Mouse (Mus musculus) A20 (cell line): ENCODE data around the gene Lyl1.

Source experiments
- DNase-seq: peaks from one replicate; pipeline ENCODE4 v3.0.0-alpha.2; 2011; ENCODE audit warnings: low read depth, low spot score

Lyl1 gene

DNA sequence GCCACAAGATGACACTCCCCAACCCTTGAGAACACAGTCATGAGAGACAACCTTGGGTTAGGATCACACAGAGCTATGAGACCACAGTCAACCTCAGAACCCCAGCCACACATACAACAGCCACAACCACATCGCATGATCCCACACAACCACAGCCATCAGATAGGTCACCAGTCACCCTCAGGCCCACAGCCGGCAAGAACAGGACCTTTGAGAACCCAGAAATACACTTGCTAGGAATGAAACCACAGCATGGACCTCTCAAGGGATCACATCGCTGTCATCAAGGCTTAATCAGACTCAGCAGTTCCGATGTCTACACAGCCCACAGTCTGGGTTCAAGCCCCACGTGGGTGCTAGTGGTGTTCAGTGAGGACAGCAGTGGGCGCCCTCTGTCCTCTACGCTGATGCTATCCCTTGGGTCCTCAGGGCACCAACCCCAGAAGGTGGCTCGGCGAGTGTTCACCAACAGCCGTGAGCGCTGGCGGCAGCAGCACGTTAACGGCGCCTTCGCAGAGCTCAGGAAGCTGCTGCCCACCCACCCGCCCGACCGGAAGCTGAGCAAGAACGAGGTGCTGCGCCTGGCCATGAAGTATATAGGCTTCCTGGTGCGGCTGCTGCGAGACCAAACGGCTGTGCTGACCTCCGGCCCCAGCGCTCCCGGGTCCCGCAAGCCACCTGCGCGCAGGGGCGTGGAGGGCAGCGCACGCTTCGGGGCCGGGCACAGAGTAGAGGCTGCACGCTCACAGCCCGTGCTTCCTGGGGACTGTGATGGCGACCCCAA, 2.4 kb downstream of the Lyl1 start:
- peak; percentile 80 for DNase-seq

DNA sequence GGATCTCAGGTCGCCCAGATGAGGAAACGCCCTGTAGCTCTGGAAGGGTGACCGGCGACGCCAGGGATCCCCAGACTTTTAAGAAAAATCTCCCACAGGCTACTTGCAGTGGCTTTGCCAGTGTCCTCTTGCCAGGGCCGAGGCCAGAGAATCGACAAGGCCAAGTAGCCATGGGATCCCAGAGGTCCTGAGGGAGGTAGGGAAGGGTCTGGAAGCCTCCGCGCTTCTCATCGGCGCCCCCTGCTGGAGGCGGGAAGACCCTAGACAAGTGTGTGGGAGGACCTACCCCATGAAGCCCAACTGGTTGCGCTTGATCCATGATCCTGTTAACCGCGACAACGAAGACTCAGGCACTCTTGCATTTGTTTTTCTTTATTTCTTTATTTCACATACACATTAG, 3.1 kb downstream of the Lyl1 start:
- peak; percentile 92 for DNase-seq

DNA sequence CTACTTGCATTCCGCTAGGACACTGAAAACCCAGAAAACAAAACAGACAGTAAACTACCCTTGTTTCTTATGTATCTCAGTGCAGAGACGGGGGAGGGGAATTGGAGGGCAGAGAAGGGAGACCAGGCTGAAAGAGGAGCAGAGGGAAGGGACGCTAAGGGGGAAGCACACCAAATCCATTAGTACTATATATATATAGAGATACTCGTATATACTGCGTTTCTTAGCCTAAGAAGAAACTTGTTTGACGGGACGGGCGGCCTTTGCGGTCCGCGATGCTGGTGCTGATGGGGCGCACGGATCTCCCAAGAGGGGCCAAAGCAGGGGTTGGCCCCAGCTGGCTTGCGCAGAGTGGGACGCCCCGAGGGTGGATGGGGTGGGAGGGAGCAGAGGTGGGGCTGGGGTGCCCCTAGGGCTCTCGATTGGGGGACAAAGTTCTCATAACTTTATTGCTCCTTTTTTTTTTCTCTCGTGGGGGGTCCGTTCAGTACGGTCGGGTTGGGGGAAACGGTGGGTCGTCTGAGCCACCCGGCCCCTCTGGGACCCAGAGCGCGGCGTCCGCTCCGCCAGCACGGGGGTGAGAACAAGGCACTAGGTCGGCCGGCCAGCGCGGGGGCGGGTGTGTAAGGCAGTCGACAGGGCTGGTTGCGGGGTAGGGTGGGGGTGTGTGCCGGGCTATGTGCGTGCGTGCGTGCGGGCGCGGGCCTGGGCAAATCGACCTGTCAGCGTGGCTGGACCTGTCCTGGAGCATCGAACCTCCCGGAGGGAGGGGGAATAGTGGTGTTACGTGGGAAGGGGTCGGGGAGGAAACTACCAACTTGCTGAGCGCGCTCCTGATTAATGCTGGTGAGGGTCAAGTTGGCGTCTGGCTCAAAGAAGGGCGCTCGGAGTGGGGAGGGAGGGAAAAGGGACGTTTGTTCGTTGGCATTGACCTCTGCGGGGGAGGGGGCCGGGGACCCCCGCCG, 3.9 kb downstream of the Lyl1 start:
- DNase-seq, result peak; percentile 86

DNA sequence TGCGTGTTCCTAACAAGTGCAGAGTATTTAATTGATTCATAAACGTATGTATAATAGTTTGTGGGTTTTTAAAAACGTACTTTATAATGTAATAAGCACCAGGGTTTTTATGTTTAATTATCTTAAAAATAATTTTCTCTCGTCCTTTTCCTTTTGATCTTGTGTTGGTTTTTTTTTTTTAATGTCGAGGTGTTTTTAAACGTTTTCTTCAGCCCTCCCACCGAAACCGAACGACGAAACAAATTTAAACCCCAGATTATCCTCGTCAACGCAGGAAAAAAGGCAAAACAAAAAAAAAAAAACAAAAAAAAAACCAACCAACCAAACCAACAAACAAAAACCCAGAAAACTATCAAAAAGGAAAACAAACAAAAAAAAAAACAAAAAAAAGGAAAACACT, 4.7 kb downstream of the Lyl1 start:
- DNase-seq, result no peak

DNA sequence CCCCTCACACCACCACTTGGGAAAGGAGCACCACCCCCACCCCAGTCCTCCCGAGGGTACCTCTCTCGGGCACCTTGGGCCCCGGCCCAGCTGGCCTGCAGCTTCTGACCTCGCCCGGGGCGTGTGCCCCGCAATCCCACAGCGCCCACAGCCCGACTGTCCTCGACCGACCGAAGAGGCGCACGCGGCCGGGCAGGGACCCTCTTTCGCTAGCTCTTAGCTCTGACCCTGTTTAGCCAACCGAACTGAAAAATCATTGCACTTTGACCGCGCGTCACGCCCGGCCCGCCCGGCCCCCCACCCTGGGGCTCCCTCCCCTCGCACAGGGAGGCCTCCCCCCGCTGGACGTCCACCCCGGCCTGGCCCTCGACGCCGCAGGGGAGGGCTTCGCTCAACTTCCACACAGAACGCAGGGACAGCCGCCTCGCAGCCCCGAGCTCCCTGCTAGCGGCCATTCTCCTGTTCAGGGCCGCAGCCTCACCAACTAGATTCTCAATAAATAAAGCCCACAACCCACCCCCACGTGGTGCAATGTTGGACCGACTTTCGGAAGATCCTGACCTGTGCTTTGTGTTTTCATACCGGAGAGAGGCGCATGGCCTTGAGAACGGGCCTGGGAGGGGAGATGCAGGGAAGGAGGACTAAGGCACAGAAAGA, 5.5 kb downstream of the Lyl1 start:
- peak; percentile 79 for DNase-seq

DNA sequence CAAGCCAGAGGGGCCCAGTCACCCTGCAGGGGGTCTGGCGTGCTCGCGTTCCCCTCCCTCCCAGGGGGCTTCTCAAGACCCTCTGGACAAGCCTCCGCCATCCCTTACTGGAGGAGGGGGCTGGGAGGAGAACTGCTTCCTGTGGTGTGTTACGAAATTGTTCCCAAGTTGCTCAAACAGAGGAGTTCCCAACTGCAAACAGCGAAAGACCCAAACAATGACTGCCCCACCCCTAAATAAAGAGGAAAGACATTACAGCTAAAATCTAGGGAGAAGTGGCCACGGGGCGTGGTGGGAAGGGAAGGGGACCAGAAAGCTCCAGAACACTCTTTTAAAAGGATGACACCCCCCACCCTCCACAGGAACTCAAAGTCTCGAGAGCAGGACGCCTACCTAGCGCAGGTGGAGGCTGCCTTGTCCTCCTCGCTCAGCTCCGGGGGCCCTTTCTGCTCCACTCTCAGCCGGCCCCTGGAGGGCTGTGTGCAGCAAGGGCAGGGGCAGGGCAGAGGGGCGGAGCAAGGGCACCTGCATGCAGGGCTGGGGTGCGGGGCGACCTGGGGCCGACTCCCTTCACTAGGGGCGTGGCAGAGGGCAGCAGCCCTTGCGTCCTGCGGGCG, 6.1 kb downstream of the Lyl1 start:
- peak; percentile 96 for DNase-seq

DNA sequence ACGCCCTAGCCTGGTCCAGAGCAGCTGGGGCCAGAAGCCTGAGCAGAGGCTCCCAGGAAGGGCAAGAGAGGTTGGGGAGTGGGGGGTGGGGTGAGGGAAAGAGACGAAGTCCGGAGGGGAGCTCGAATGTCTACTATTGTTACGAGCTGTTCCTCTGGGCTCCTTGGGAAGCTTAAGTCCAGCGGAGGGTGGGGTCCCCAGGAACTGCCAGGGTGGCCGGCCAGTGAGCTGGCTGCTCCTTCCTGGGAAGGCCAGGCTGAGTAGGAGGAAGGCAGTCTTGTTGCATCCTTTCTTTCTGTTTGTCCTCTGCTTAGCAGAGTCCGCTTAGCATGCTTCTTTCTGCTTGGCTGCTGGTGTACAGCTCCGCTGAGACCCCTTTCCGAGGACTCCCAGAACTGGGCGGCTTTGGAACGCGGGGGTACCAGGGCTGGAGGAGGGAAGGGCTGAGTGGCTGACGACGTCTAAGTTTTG, 6.8 kb downstream of the Lyl1 start:
- DNase-seq, result peak; percentile 55

DNA sequence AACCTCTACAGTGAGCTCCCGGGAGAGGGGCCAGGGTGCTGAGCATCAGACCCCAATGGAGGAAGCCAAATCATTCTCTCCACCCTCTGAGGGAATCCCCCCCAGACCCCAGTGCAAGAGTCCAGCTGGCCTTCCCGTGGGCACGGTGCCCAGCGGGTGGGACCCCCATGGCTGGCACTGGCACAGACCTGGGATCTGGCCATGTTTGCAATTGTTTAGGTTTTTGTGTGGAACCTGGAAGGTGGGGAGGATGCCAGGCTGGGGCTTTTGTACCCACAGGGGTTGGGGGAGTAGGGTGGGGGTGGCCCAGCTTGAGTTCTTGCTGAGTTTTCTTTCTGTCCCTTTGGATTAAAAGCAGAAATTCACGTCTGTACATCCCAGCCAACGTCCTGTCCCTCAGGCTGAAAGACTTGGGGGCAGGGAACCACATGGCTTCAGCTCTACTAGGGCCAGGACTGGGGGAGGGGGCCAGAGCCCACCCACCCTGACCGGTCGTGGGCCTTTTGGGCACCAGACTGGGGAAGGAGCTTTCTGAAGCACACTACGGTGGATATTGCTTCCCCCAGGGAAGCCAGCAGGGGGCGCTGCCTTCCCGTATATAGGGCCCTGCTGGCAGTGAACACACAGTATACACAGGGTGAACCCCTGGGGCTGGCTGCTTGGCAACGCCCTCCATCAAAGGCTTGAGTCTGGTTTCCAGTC, 7.7 kb downstream of the Lyl1 start:
- peak; percentile 89 for DNase-seq

DNA sequence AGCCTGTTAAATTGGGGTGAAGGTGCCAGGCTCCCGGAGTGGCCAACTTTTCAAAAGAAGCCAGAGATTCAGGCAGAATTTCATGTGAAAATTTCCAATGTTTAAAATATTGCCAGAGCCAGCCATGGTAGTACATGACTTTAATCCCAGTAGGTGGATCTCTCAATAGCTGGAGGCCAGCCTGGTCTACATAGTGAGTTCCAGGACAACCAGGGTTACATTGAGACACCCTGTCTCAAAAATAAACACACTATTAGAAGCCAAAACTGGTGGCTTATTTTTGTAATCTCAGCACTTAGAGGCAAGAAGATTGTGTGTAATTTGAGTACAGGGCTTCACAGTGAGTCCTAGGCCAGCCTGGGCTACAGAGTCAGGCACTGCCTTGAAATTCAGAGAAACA, 8.7 kb downstream of the Lyl1 start:
- DNase-seq, result no peak

DNA sequence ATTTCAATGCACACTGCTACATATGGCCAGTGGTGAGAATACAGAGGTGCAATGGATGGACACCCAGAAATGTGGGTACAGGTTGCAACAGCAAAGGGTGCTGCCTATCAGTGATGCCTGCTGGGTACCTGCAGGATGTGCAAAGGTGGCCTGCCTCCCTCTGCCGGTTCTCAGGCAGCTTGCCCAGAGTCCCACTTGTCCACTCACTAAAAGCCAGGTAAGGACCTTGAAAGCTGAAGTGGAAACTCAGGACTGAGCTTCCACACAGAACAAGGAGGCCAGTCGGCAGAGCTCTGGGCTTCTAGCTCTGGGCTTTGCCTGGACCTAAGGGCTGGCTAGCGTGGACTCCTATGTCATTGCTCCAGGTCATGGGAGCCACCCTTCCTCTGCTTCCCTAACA, 10.1 kb downstream of the Lyl1 start:
- no peak for DNase-seq

DNA sequence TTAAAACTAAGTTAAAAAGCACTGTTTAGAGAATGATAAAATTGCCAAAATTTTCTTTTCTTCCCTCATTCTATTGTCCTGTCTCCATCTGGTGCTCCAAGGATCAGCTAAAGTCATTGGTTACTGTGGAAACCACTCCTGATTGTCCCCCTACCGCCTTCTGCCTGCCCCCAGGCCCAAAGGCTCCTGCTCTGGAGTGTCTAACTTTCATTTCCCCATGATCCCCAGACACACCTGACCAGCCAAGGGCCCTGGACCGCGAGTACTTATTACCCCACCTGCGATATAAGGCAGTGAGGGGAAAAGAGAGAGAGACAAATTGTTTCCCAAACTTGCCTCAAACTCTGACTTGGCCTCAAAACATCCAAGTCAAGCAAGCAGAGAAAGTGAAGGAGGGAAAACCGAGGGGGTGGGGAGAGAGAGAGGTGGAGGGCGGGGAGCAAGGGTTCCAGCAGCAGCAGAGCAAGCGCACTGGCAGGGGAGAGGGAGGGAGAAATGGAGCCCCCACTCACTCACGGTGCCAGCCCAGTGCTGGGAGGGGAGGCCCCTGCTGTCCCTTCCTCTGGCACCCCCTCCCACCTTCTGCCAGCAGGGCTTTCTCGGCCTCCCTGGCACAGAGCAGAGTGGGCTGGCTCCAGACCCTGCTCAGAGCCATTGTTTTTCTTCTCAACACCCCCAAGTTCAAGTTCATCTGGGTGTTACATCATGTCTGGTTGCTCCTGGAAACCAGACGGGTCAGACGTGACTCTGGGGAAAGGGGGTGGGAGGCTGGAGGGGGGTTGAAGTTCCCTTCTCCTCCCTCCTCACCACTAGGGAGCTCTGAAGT, 10.9 kb downstream of the Lyl1 start:
- peak; percentile 67 for DNase-seq

DNA sequence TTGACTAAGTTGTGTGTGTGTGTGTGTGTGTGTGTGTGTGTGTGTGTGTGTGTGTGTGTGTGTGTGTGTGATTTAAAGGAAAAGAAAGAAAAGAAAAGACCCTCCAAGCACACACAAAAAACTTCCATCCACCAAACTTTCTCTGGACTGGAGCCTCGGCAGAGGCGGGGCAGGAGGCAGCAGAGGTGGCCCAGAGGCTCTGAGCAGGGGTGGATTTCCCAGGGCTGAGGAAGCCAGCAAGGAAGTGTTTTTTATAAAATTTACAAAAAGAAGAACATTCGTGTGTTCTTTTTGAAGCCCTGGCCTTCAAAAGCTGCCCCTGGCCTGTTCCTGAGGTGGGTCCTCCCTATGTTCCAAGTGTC, 11.5 kb downstream of the Lyl1 start:
- no peak for DNase-seq

DNA sequence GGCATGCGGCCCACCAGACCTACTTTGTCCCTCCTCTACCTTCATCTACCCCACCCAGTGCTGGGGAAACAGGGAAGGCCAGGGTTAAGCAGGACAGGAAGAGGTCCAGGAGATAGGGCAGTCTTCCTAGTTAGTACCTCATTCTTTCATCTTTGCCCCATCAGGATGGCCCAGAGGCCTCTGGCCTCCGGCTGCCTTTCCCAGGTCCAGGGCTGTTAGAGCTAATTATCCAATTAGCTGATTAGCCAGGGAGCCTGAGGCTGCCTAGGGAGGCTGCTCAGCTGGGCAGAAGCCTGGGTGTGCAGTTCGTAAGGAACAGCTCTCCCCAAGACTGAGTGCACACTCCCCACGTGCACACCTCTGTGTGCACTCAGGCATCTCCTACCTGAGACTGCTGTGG, 12.1 kb downstream of the Lyl1 start:
- DNase-seq, result no peak

DNA sequence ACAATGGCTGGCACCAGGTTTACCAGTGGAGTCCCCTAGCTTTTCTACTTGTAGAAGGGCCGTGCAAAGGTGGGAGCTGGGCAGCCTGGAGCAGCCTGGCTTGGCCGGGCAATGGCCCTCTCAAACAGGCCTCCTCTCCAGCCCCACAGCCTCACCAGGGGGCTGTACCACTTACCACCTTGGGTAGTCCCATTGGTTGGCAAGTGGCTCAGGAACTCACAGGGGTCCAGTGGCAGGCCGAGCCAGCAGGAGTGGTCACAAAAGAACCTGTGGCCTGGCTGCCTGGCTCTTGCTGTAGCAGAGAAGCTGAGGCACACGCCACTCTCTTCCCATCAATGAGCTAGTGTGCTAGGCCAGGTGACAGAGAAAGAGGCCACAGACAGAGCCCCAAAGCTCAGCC, 12.9 kb downstream of the Lyl1 start:
- DNase-seq, result no peak

DNA sequence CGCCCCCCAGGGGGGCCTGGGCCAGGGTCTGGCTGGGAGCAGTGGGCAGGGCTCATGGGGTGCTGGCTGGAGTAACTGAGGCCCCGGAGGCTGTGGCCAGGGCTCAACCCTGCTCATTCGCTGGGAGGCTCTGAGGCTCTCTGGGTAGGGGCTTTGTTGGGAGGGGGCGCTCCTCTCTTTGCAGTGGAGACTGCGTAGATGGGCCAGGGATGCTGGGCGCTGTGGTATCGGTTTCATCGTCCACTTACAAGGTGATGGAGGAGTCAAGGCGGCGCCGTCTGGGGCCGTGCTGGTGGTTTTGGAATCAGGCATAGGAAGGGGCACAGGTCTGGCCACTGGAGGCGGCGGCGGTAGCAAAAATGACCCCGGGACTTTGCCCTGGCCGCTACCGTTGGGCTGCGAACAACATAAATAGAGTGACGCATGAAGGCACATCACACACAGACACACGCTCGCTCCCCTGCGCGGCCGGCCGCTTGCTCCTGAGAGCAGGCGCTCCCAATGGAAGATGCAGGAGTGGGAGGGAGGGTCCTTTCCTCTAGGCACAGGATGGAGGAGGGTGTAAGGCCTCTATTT, 14.7 kb downstream of the Lyl1 start:
- DNase-seq, result no peak

DNA sequence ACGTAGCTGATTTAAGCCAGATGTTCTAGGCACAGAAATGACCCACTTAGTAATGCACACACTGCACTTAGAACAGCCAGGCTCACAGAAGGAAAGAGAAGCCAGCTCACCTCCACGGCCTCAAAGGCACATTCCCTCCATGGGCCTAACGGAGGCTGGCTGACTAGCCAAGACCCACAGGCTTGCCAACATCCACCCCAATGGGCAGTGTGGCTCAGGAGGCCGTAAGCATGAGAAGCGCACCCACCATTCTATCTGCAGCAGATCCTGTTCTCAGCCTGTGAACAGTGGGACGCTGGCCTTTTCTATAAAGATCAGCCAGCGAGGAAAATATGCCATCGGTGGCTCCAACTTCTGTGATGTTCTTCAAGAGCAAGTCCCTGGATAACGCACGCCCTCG, 15.5 kb downstream of the Lyl1 start:
- DNase-seq, result no peak

DNA sequence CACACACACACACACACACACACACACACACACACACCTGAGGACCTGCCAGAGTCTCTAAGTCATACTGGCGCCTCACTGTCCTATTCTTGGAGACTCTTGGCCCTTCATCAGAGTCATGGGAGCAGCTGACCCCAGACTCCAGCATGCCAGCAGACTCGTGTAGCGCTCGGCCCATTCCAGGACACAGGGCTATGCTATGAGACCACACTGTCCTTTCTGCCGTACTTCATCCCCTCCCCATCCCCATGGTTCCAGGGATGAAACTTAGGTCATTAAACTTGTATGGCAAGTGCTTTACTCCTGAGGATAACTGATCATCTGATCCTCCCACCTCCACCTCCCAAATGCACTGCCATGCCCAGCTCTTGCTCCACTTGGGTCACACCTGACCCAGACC, 17.2 kb downstream of the Lyl1 start:
- no peak for DNase-seq

DNA sequence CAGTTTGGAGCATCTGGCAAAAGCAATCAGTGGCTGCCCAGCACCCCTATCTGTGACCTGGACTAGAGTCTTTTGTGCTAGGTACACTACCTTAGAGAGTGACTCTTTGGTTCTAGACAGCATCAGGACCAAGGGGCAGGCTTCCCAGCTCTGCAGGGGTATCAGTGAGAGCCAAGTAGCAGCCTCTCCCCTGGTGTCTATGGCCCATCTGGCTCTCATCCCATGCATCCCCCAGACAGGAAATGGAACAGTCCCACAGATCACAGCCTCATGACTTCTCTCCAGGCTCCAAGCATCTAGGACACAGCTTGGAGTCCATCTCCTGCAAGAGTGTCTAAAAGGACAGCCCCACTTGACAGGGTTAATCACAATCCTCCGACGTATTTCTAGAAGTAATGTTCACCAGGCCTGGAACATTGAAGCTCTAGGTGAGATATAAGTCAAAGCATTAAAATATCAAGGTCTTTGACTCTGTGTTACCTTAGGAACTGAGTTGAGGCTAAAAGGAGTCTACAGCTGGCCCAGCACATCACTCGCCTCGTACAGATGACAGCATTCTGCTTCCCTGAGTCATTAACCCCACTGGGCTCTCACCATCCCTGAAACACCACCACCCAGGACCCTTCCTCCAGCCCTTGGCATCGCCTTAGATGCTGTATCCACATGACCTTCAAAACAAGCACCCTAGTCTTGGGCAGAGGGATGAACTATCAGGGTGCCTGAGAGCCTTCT, 17.9 kb downstream of the Lyl1 start:
- no peak for DNase-seq

DNA sequence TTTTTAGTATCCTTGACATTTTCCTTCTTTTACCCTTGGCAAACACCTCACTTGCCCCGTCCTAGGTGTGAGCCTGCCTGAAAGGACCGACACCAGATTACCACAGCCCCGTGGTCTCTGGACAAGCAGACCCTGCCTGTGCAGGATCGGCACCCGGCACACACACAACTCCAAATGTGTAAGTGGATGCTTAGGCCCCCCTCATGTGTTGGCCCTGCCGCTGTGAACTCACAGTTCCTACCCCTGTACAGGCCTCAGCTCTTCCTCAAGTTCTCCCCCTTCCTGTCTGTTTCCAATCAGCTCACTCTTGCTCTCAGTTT, 21.2 kb downstream of the Lyl1 start:
- DNase-seq, result no peak
